Mouse (Mus musculus): ENCODE measurements around the gene Nos3. TPM values are rescaled to one million over a fixed set of nuclear protein-coding genes. Genes with fewer than 3 reads are reported as not detected.

Gene Nos3
- polyA plus RNA-seq, 1 experiment from 2014 or later: 6.6 TPM

DNA sequence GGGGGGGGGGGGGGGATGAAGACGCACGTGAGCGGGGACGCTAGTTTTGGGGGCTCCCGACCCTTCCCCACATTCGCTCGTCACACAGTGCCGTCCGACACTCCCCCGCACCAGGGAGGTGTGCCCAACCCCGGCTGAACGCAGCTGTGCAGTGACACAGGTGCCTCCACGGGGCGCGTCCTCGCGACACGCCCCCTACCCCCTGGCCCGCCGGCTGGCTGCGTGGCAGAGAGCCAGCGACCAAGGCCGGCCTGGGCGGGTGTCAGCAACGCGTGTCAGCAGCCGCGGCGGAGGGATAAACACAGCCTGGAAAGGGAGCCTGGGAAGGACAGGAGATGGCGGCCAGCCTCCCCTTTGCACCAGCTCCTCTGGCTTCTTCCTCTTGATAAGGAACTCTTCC is 16.1 kb upstream of the Nos3 start:
- no peak for ATAC-seq (replicated peaks; ENCODE audit: low FRiP score, low TSS enrichment, low read depth)
- H3K27ac ChIP-seq (ENCODE audit: low read depth): peak overlapping the region; percentile 27; the same call in 1 of the 2 replicates
- peak overlapping the region; percentile 42 for H3K4me3 ChIP-seq (ENCODE audit: low read depth, low read length)
- H3K27me3 ChIP-seq (replicated peaks; ENCODE audit: control insufficient read depth, insufficient read depth, low read length): no peaks in the 10 kb centered on the region
- WGBS: 0% methylated on average over 29 of the region's 30 CpGs
- H3K9me3 ChIP-seq (ENCODE audit: control insufficient read depth, low read length): no peaks in the 10 kb centered on the region
- DNase-seq (ENCODE audit: low spot score): peak; percentile 69
- peak overlapping the region; percentile 90 for H3K4me2 ChIP-seq (ENCODE audit: low read length)
- 0 out of 2 replicates have a peak overlapping the region, but pooled peaks have one; percentile 13 for H3K9ac ChIP-seq (ENCODE audit: low read length)
- 0 out of 2 replicates have a peak, but pooled peaks cover 3% of the 10 kb centered on the region for H3K36me3 ChIP-seq (ENCODE audit: control insufficient read depth, insufficient read depth, low read length)
- H3K4me1 ChIP-seq (replicated peaks; ENCODE audit: control insufficient read depth, insufficient read depth, low read length): peaks cover 67% of the 10 kb centered on the region

DNA sequence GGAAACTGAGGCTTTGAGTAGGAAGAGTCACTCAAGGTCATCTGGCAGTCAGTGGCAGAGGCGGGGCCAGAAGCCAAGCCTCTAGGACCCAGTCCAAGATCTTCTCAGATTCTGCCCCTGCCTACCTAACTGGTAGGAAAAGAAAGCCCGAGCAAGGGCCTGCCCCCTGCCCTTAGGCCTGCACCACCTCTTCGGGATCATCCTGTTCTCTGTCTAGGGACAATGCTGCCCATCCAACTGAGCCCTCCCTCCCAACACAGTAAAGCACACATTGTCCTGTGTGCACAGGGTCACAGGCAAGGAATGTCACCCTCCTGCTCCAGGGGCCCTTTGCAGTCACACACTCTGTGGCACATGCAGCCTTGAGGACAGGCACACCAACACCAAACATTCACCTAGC is 14.5 kb upstream of the Nos3 start:
- H3K9me3 ChIP-seq (ENCODE audit: control insufficient read depth, low read length): no peaks in the 10 kb centered on the region
- no peak for ATAC-seq (replicated peaks; ENCODE audit: low FRiP score, low TSS enrichment, low read depth)
- 0 out of 2 replicates have a peak, but pooled peaks cover 3% of the 10 kb centered on the region for H3K36me3 ChIP-seq (ENCODE audit: control insufficient read depth, insufficient read depth, low read length)
- peaks cover 2% of the 10 kb centered on the region; the same call in 1 of the 2 replicates for H3K27me3 ChIP-seq (replicated peaks; ENCODE audit: control insufficient read depth, insufficient read depth, low read length)
- H3K4me1 ChIP-seq (replicated peaks; ENCODE audit: control insufficient read depth, insufficient read depth, low read length): peaks cover 55% of the 10 kb centered on the region
- no peak overlapping the region for H3K27ac ChIP-seq (ENCODE audit: low read depth)
- peak overlapping the region; percentile 68; the same call in 1 of the 2 replicates for H3K4me3 ChIP-seq (ENCODE audit: low read depth, low read length)
- peak overlapping the region; percentile 74; the same call in 1 of the 2 replicates for H3K9ac ChIP-seq (ENCODE audit: low read length)
- WGBS: 48% methylated on average over 3 of the region's 3 CpGs
- DNase-seq (ENCODE audit: low spot score): no peak
- H3K4me2 ChIP-seq (ENCODE audit: low read length): peak overlapping the region; percentile 90

GRCm38 (mm10) chr5:24350531-24351250 is 13.9 kb upstream of the Nos3 start:
- ATAC-seq (replicated peaks; ENCODE audit: low FRiP score, low TSS enrichment, low read depth) (no peak), DNase-seq (ENCODE audit: low spot score) (no peak)
- H3K4me1 ChIP-seq (replicated peaks; ENCODE audit: control insufficient read depth, insufficient read depth, low read length): peaks cover 52% of the 10 kb centered on the region
- H3K4me3 ChIP-seq (ENCODE audit: low read depth, low read length): peak overlapping the region; percentile 68
- no peaks in the 10 kb centered on the region for H3K9me3 ChIP-seq (ENCODE audit: control insufficient read depth, low read length)
- peak overlapping the region; percentile 92; the same call in 1 of the 2 replicates for H3K27ac ChIP-seq (ENCODE audit: low read depth)
- H3K4me2 ChIP-seq (ENCODE audit: low read length): peak overlapping the region; percentile 90
- H3K27me3 ChIP-seq (replicated peaks; ENCODE audit: control insufficient read depth, insufficient read depth, low read length): peaks cover 2% of the 10 kb centered on the region; the same call in 1 of the 2 replicates
- peak overlapping the region; percentile 74 for H3K9ac ChIP-seq (ENCODE audit: low read length)
- H3K36me3 ChIP-seq (ENCODE audit: control insufficient read depth, insufficient read depth, low read length): 0 out of 2 replicates have a peak, but pooled peaks cover 3% of the 10 kb centered on the region
- WGBS: 31% methylated on average over 15 of the region's 15 CpGs

DNA sequence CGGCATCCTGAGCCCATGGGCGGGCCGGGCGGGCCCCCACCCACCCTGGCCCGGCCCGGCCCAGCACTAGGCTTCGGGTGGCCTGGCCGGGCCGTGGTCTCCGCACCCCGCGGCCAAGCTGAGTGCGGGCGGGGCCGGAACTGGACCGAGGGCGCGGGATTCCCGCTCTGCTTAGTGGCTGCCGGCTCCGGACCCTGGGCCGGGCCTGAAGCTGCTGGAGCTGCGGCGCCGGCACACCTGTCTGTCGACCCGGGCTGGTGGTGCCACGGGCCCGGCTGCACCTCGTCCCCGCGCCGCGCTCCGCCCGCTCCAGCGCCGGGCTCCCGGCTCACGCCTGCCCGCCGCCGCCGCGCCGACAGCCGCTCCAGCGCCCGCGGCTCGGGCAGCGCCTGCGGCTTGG is 13.3 kb upstream of the Nos3 start, which contains the start of gene Kcnh2:
Gene Kcnh2 (minus strand): TSS at position 327 of the 400 bp plus-strand sequence.
- Histone ChIP-seq H3K27me3 (replicated peaks; ENCODE audit: control insufficient read depth, insufficient read depth, low read length) (peaks cover 2% of the 10 kb centered on the region; the same call in 1 of the 2 replicates), H3K9me3 (ENCODE audit: control insufficient read depth, low read length) (no peaks in the 10 kb centered on the region), H3K9ac (ENCODE audit: low read length) (peak within 1 kb of the TSS; percentile 74), H3K4me2 (ENCODE audit: low read length) (peak within 1 kb of the TSS; percentile 90), H3K4me1 (replicated peaks; ENCODE audit: control insufficient read depth, insufficient read depth, low read length) (peaks cover 52% of the 10 kb centered on the region), H3K27ac (ENCODE audit: low read depth) (peak within 1 kb of the TSS; percentile 92), H3K4me3 (ENCODE audit: low read depth, low read length) (peak within 1 kb of the TSS; percentile 68), H3K36me3 (ENCODE audit: control insufficient read depth, insufficient read depth, low read length) (no peaks in the 10 kb centered on the region)
- peak; percentile 44 for ATAC-seq (replicated peaks; ENCODE audit: low FRiP score, low TSS enrichment, low read depth)
- WGBS: 1% methylated on average over 38 of the region's 53 CpGs
- DNase-seq (ENCODE audit: low spot score): no peak

DNA sequence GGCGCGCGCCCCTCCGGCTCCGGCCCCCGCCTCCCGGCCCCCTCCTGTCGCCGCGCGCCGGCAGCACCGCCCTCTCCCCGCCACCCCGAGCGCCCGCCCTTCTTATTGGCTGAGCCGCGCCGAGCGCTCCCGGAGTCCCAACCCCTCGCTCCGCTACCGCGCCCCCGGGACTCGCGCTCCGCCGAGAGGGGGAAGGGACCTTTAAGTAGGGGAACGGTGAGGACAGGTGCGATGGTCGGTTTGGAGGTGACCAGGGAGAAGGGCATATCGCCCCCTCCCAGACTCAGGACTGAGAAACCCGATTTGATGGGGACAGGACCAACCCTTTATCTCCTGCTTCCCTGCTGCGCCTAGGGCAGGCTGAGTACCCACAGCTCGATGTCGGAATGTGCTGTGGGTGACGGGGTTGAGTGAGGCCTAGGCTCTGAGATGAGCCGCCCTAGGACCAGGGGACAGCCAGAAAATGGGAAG is 12.9 kb upstream of the Nos3 start:
- peaks cover 52% of the 10 kb centered on the region for H3K4me1 ChIP-seq (replicated peaks; ENCODE audit: control insufficient read depth, insufficient read depth, low read length)

GRCm38 (mm10) chr5:24352251-24352859 is 12.3 kb upstream of the Nos3 start:
- peak overlapping the region; percentile 74 for H3K9ac ChIP-seq (ENCODE audit: low read length)
- H3K4me3 ChIP-seq (ENCODE audit: low read depth, low read length): peak overlapping the region; percentile 68
- ATAC-seq (replicated peaks; ENCODE audit: low FRiP score, low TSS enrichment, low read depth) (peak; percentile 71), DNase-seq (ENCODE audit: low spot score) (peak; percentile 88)
- peaks cover 46% of the 10 kb centered on the region for H3K4me1 ChIP-seq (replicated peaks; ENCODE audit: control insufficient read depth, insufficient read depth, low read length)
- H3K9me3 ChIP-seq (ENCODE audit: control insufficient read depth, low read length): no peaks in the 10 kb centered on the region
- peaks cover 2% of the 10 kb centered on the region; the same call in 1 of the 2 replicates for H3K27me3 ChIP-seq (replicated peaks; ENCODE audit: control insufficient read depth, insufficient read depth, low read length)
- no peaks in the 10 kb centered on the region for H3K36me3 ChIP-seq (ENCODE audit: control insufficient read depth, insufficient read depth, low read length)
- peak overlapping the region; percentile 92 for H3K27ac ChIP-seq (ENCODE audit: low read depth)
- H3K4me2 ChIP-seq (ENCODE audit: low read length): peak overlapping the region; percentile 90
- WGBS: 2% methylated on average over 24 of the region's 24 CpGs

More for the DNA sequence above, 12.9 kb upstream of the Nos3 start:
- no peaks in the 10 kb centered on the region for H3K36me3 ChIP-seq (ENCODE audit: control insufficient read depth, insufficient read depth, low read length)
- peak overlapping the region; percentile 92 for H3K27ac ChIP-seq (ENCODE audit: low read depth)
- DNase-seq (ENCODE audit: low spot score) (peak; percentile 89), ATAC-seq (replicated peaks; ENCODE audit: low FRiP score, low TSS enrichment, low read depth) (peak; percentile 70)
- WGBS: under 1% methylated on average over 38 of the region's 41 CpGs
- peaks cover 2% of the 10 kb centered on the region; the same call in 1 of the 2 replicates for H3K27me3 ChIP-seq (replicated peaks; ENCODE audit: control insufficient read depth, insufficient read depth, low read length)
- peak overlapping the region; percentile 68 for H3K4me3 ChIP-seq (ENCODE audit: low read depth, low read length)
- peak overlapping the region; percentile 90 for H3K4me2 ChIP-seq (ENCODE audit: low read length)
- H3K9me3 ChIP-seq (ENCODE audit: control insufficient read depth, low read length): no peaks in the 10 kb centered on the region
- H3K9ac ChIP-seq (ENCODE audit: low read length): peak overlapping the region; percentile 74

DNA sequence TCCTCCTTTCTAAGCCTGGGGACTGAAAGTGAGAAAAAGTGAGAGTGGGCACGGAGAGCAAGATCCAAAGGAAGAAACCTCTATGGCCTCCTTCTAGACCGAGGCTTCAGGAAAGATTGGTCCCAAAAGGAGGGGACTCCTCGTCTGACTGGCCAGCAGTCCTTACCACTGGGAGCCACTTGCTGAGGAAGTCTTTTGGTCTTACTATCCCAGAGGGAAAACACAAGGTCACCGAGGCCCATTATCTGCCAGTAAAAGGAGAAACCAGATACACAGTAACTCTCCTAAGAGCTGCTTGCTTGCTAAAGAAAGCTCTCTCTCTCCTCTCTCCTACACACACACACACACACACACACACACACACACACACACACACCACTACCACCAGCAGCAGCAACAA is 11.3 kb upstream of the Nos3 start:
- H3K27me3 ChIP-seq (replicated peaks; ENCODE audit: control insufficient read depth, insufficient read depth, low read length): peaks cover 2% of the 10 kb centered on the region; the same call in 1 of the 2 replicates
- H3K4me1 ChIP-seq (replicated peaks; ENCODE audit: control insufficient read depth, insufficient read depth, low read length): peaks cover 39% of the 10 kb centered on the region
- peak overlapping the region; percentile 92 for H3K27ac ChIP-seq (ENCODE audit: low read depth)
- 31% methylated on average over 4 of the region's 4 CpGs for WGBS
- no peaks in the 10 kb centered on the region for H3K36me3 ChIP-seq (ENCODE audit: control insufficient read depth, insufficient read depth, low read length)
- ATAC-seq (replicated peaks; ENCODE audit: low FRiP score, low TSS enrichment, low read depth): no peak
- peak overlapping the region; percentile 90 for H3K4me2 ChIP-seq (ENCODE audit: low read length)
- no peak overlapping the region for H3K9ac ChIP-seq (ENCODE audit: low read length)
- no peak overlapping the region for H3K4me3 ChIP-seq (ENCODE audit: low read depth, low read length)
- no peak for DNase-seq (ENCODE audit: low spot score)
- no peaks in the 10 kb centered on the region for H3K9me3 ChIP-seq (ENCODE audit: control insufficient read depth, low read length)

DNA sequence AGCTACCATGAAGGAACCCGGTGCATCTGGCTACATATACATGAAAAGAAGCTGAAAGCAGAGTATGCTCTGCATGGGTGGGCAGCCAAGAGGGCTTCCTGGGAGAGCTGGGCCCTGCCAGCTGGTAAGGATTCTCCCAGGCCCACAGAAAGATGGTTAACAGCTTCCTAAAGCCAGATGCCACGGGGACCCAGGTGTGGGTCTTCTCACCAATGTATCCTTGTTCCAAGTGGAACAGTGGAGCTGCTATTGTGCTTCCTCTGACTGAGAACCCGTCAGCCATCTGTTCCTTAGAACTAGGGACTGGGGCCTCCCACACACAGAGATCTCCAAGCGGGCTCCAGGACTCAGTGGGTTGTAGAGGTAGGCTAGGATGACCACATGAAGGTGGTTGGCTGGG is 7.8 kb upstream of the Nos3 start:
- ATAC-seq (replicated peaks; ENCODE audit: low FRiP score, low TSS enrichment, low read depth) (no peak), DNase-seq (ENCODE audit: low spot score) (no peak)
- Histone ChIP-seq H3K27me3 (replicated peaks; ENCODE audit: control insufficient read depth, insufficient read depth, low read length) (peaks cover 2% of the 10 kb centered on the region; the same call in 1 of the 2 replicates), H3K27ac (ENCODE audit: low read depth) (no peak overlapping the region), H3K4me3 (ENCODE audit: low read depth, low read length) (no peak overlapping the region), H3K4me2 (ENCODE audit: low read length) (no peak overlapping the region), H3K36me3 (ENCODE audit: control insufficient read depth, insufficient read depth, low read length) (no peaks in the 10 kb centered on the region), H3K4me1 (replicated peaks; ENCODE audit: control insufficient read depth, insufficient read depth, low read length) (peaks cover 18% of the 10 kb centered on the region; the same call in 1 of the 2 replicates), H3K9ac (ENCODE audit: low read length) (no peak overlapping the region), H3K9me3 (ENCODE audit: control insufficient read depth, low read length) (no peaks in the 10 kb centered on the region)
- WGBS: 52% methylated on average over 4 of the region's 4 CpGs
